Mouse (Mus musculus) cerebellum, adult 2 months (tissue): Measurements from ENCODE around the gene Gsdma.
"Not testable (repeated sequence)": the region's sequence is repeated elsewhere in the genome, so short reads cannot be mapped to it uniquely, and the experiment has no call there.

Source experiments
- CTCF ChIP-seq: fragments of 200-500 bp; IDR thresholded peaks from 2 replicates; pipeline ENCODE4 v1.5.1; 2011; ENCODE audit warnings: low read depth, mild to moderate bottlenecking, control low read depth, low read length, moderate library complexity, borderline replicate concordance; ENCODE audit not compliant: insufficient read depth
- POLR2A ChIP-seq: fragments of 200-500 bp; IDR thresholded peaks from 2 replicates; pipeline ENCODE4 v1.6.1; 2011; ENCODE audit warnings: low read length, control low read depth, borderline replicate concordance; ENCODE audit not compliant: insufficient read depth

- TF ChIP-seq CTCF, result peak; percentile 49
- TF ChIP-seq POLR2A, result not testable (repeated sequence)
Measured at GRCm38 (mm10) chr11:98673136-98673535, 9.0 kb downstream of the Gsdma start.
